Mouse (Mus musculus) neural tube, embryonic 13.5 days (tissue): ENCODE results near the gene Slc13a2. TPM values are rescaled to one million over a fixed set of nuclear protein-coding genes. Genes with fewer than 3 reads are reported as not detected.
A peak's percentile ranks its signal among the peaks of the same experiment; 100 is the strongest.

Experiments
- ATAC-seq: fragments of 200-750 bp; cut with Nextera tagmentation; 2 replicates; pipeline ENCODE4 v1.8.0; 2017; ENCODE audit warnings: low read depth, mild to moderate bottlenecking, moderate TSS enrichment, moderate library complexity
- H3K27ac ChIP-seq: fragments of 300-500 bp; sonication (generic); replicated peaks from 2 replicates; pipeline ENCODE4 v1.5.1; 2015; ENCODE audit warnings: moderate library complexity, mild to moderate bottlenecking, inconsistent platforms
- H3K27me3 ChIP-seq: fragments of 300-500 bp; sonication (generic); 2 replicates; pipeline ENCODE4 v1.6.1; 2015; ENCODE audit warnings: mild to moderate bottlenecking, inconsistent platforms
- H3K36me3 ChIP-seq: fragments of 300-500 bp; sonication (generic); 2 replicates; pipeline ENCODE4 v1.6.1; 2015; ENCODE audit warnings: mild to moderate bottlenecking, inconsistent platforms
- H3K4me1 ChIP-seq: fragments of 300-500 bp; sonication (generic); replicated peaks from 2 replicates; pipeline ENCODE4 v1.6.1; 2015; ENCODE audit warnings: inconsistent platforms
- H3K4me2 ChIP-seq: fragments of 300-500 bp; sonication (generic); 2 replicates; pipeline ENCODE4 v1.6.1; 2015; ENCODE audit warnings: inconsistent platforms, mild to moderate bottlenecking, moderate library complexity
- H3K4me3 ChIP-seq: fragments of 300-500 bp; sonication (generic); 2 replicates; pipeline ENCODE4 v1.5.1; 2015; ENCODE audit warnings: mild to moderate bottlenecking, inconsistent platforms
- H3K9ac ChIP-seq: fragments of 300-500 bp; sonication (generic); 2 replicates; pipeline ENCODE4 v1.6.1; 2015; ENCODE audit warnings: moderate library complexity, mild to moderate bottlenecking, inconsistent platforms
- H3K9me3 ChIP-seq: fragments of 300-500 bp; sonication (generic); 2 replicates; pipeline ENCODE4 v1.6.1; 2016; ENCODE audit warnings: inconsistent platforms
- WGBS: fragments of 180-500 bp; shearing (Covaris S2); methylation state at CpG from one replicate; pipeline ENCODE4 v1.1.7; 2015; 5-methylcytosine and 5-hydroxymethylcytosine counted together
- polyA plus RNA-seq: library from polyadenylated mRNA; unstranded; fragments of >200 nt; fragmentation: Nextera tagmentation; extraction: Ambion mirVana; gene quantifications from 2 replicates; pipeline ENCODE4 v1.2.1, GENCODE M21; 2015

Slc13a2 gene
- polyA plus RNA-seq, 1 experiment from 2014 or later: not detected

DNA sequence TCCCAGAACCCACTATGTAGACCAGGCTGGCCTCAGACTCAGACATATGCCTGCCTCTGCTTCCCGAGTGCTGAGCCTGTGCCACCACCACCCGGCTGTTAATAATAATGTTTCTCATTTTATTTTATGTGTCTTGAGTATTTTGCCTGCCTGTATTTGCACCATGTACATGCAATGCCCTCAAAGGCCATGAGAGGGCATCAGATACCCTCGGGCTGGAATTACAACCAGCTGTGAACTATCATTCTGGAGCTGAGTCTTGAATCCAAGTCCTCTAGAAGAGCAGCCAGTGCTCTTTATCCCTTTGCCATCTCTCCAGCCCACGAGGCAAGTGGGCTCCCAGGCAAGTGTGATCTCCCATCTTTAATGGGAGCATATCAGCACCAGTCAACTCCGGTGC, 33.3 kb upstream of the Slc13a2 start:
- 52% methylated on average over 5 of the region's 5 CpGs for WGBS
- ATAC-seq: no peak
- Histone ChIP-seq H3K27ac (no peak overlapping the region), H3K4me3 (no peak overlapping the region), H3K9ac (no peak overlapping the region), H3K4me1 (no peaks in the 10 kb centered on the region), H3K27me3 (no peaks in the 10 kb centered on the region; the same call in 1 of the 2 replicates), H3K9me3 (no peaks in the 10 kb centered on the region), H3K4me2 (no peak overlapping the region), H3K36me3 (no peaks in the 10 kb centered on the region)

DNA sequence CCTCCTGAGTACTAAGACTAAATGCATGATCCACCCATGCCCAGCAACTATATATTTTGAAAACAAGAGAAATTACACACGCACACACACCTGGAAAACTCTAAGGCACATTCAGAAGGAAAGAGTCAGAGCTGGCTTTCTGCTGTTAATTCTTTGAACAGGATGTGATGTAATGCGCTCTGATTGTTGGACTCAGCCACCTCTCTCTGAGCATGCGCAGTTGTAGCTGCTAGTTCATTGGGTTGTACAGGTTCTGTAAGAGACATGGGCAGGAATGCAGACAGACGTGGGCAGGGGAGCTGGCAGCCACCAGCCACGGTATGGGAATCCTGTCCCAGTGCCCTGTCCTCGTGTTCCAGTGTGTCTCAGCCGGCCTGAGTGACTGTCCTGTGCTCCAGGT, 32.3 kb upstream of the Slc13a2 start:
- Histone ChIP-seq H3K9ac (no peak overlapping the region), H3K9me3 (no peaks in the 10 kb centered on the region), H3K4me1 (no peaks in the 10 kb centered on the region), H3K4me3 (no peak overlapping the region), H3K27ac (no peak overlapping the region), H3K4me2 (no peak overlapping the region), H3K27me3 (no peaks in the 10 kb centered on the region; the same call in 1 of the 2 replicates), H3K36me3 (no peaks in the 10 kb centered on the region)
- 73% methylated on average over 7 of the region's 7 CpGs for WGBS
- ATAC-seq: no peak

DNA sequence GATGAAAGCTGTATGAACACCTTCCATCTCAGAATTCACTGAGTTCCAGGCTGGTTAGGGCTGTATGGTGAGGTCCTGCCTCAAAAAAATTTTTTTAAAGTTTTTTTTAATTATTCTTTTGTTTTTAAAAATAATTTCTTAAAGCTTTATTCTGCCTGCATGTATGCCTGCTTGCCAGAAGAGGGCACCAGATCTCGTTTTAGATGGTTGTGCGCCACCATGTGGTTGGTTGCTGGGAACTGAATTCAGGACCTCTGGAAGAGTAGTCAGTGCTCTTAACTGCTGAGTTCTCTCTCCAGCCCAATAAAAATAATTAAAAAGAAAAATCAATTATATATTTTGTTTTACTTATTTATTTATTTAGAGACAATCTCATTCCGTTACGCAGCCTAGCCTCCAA, 31.7 kb upstream of the Slc13a2 start:
- no peaks in the 10 kb centered on the region for H3K4me1 ChIP-seq
- no peak overlapping the region for H3K9ac ChIP-seq
- ATAC-seq: no peak
- no peak overlapping the region for H3K4me2 ChIP-seq
- no peaks in the 10 kb centered on the region for H3K36me3 ChIP-seq
- no peak overlapping the region for H3K27ac ChIP-seq
- H3K9me3 ChIP-seq: no peaks in the 10 kb centered on the region
- 11% methylated on average over 4 of the region's 4 CpGs for WGBS
- H3K27me3 ChIP-seq: no peaks in the 10 kb centered on the region; the same call in 1 of the 2 replicates
- H3K4me3 ChIP-seq: no peak overlapping the region

DNA sequence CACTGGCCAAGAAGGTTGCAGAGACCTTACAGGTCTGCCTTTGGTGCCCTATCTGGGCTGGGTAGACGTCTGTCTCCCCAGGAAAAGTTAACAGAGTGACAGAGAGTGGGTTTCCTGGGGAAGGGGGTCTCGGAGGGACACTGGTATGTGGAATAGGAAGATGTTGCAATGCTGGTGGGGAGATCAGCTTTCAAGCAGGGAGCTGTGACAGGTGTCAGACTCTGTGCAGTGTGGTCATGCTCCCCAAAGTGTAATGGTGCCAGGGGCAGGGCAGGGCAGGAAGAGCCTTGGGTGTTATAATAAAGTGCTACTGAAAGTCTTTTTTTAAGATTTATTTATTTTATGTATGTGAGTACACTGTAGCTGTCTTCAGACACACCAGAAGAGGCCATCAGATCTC, 28.3 kb upstream of the Slc13a2 start:
- Histone ChIP-seq H3K4me2 (no peak overlapping the region), H3K27me3 (no peaks in the 10 kb centered on the region; the same call in 1 of the 2 replicates), H3K27ac (no peak overlapping the region), H3K4me3 (no peak overlapping the region), H3K9me3 (no peaks in the 10 kb centered on the region), H3K36me3 (no peaks in the 10 kb centered on the region), H3K9ac (no peak overlapping the region), H3K4me1 (no peaks in the 10 kb centered on the region)
- 64% methylated on average over 2 of the region's 2 CpGs for WGBS
- ATAC-seq: no peak

DNA sequence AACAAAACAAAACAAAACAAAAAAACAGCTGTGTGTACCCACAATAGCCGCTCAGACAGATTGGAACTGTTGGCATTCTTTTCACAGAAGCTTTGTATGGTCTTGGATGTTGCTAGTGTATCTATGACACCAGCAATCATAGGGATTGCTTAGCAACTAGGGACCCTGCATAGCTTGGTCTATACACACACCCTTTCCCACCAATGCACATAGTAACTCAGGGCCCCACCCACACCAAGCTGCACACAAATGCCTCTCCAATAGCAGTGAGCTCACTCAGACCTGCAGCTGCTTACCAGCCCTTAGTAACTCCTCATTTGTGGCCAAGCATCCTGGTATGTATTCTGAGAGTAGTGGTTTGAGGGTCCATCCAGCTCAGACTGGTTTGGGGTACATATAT, 26.2 kb upstream of the Slc13a2 start:
- Histone ChIP-seq H3K9ac (no peak overlapping the region), H3K27ac (no peak overlapping the region), H3K4me3 (no peak overlapping the region), H3K4me1 (no peaks in the 10 kb centered on the region), H3K36me3 (no peaks in the 10 kb centered on the region), H3K4me2 (no peak overlapping the region), H3K9me3 (no peaks in the 10 kb centered on the region), H3K27me3 (no peaks in the 10 kb centered on the region; the same call in 1 of the 2 replicates)
- WGBS: 83% methylated on average over 1 of the region's 1 CpGs
- no peak for ATAC-seq

DNA sequence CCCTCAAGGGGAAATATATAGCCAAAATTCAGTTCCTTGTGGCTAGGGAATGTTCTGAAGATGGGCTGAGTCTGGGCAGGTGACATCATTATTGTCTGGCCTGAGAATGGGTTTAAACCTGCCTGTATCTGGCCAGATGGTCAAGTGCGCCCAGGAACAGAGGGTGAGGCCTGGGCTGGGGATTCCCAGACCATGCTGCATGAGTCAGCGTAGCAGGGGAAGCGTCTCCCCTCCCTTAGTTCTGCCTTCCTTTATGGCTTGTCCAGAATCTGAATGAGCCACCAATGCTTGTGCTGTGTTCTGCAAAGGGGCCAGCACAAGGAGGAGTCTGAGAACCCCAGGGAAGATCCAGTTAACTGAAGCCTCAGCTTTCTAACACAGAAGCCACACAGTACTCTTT, 25.2 kb upstream of the Slc13a2 start:
- Histone ChIP-seq H3K9me3 (no peaks in the 10 kb centered on the region), H3K4me1 (no peaks in the 10 kb centered on the region), H3K27me3 (no peaks in the 10 kb centered on the region; the same call in 1 of the 2 replicates), H3K9ac (no peak overlapping the region), H3K36me3 (no peaks in the 10 kb centered on the region), H3K4me2 (no peak overlapping the region), H3K27ac (no peak overlapping the region), H3K4me3 (no peak overlapping the region)
- ATAC-seq: no peak
- 64% methylated on average over 3 of the region's 3 CpGs for WGBS

DNA sequence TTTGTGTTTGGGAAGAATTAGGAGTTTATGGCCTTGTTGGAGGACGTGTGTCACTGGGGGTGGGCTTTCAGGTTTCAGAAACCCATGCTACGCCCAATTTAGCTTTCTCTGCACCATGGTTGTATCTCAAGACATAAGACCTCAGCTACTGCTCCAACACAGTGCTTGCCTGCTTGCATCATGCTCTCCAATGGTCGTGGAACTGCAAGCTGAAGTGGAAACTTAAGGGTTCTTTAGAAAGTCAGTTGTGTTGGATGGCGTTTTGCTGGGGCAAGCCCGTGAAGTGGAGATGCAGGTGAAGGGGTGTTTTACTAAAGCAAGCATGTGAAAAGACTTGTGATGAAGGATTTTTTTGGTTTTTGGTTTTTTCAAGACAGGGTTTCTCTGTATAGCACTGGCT, 21.1 kb upstream of the Slc13a2 start:
- no peaks in the 10 kb centered on the region for H3K4me1 ChIP-seq
- H3K36me3 ChIP-seq: no peaks in the 10 kb centered on the region
- H3K27ac ChIP-seq: no peak overlapping the region
- no peak overlapping the region for H3K4me2 ChIP-seq
- 71% methylated on average over 5 of the region's 5 CpGs for WGBS
- H3K9me3 ChIP-seq: no peaks in the 10 kb centered on the region
- no peak overlapping the region for H3K9ac ChIP-seq
- H3K27me3 ChIP-seq: no peaks in the 10 kb centered on the region
- H3K4me3 ChIP-seq: no peak overlapping the region
- no peak for ATAC-seq

DNA sequence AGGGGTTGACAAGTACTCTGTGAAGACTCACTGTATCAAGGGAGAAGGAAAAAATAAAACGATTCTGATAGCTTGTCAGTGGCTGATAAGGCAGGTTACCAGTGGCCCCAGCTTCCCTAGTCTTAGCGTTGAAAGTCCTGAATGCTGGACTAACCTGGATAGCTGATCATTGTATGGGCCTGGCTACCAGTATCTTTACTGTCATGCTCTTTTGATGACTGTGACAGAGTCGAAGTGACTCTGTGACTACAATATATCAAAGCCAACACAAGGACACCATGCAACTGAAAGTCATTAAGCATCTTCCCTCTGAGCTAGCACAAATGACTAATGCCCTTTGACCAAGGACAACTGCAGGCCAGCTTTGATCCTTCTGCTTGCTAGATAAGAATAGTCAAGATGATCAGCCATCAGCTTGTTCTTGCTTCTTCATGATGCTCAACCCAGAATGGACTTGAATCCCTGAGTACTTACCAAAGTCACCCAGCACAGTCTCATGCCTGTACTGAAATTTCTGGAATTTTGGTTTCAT, 16.4 kb upstream of the Slc13a2 start:
- no peaks in the 10 kb centered on the region for H3K36me3 ChIP-seq
- no peak overlapping the region for H3K4me3 ChIP-seq
- H3K4me1 ChIP-seq: peaks cover 6% of the 10 kb centered on the region; the same call in 1 of the 2 replicates
- no peak overlapping the region for H3K4me2 ChIP-seq
- H3K9ac ChIP-seq: no peak overlapping the region
- ATAC-seq: no peak
- WGBS: 76% methylated on average over 3 of the region's 3 CpGs
- no peak overlapping the region for H3K27ac ChIP-seq
- H3K9me3 ChIP-seq: no peaks in the 10 kb centered on the region
- no peaks in the 10 kb centered on the region for H3K27me3 ChIP-seq

DNA sequence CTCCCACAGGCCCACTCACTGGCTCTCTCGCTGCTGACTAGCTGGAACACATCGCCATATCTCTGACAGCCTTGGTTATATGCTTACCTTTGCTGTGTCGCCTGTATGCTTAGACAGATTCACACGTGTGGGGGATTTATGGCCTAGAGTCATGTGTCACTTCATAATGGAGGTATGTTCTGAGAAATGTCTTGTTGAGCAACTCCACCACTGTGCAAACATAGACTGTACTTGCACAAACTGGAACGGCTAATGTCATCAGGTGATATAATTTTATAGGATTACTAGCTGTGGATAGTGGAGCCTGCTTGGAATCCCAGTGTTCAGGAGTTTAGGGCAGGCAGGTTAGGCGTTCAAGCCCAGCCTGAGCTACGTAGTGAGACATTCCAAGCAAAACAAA, 15.2 kb upstream of the Slc13a2 start:
- H3K4me1 ChIP-seq: peaks cover 6% of the 10 kb centered on the region; the same call in 1 of the 2 replicates
- H3K27me3 ChIP-seq: no peaks in the 10 kb centered on the region
- no peak overlapping the region for H3K4me3 ChIP-seq
- H3K4me2 ChIP-seq: no peak overlapping the region
- no peaks in the 10 kb centered on the region for H3K9me3 ChIP-seq
- no peaks in the 10 kb centered on the region for H3K36me3 ChIP-seq
- ATAC-seq: no peak
- WGBS: 90% methylated on average over 7 of the region's 7 CpGs
- no peak overlapping the region for H3K27ac ChIP-seq
- H3K9ac ChIP-seq: no peak overlapping the region

DNA sequence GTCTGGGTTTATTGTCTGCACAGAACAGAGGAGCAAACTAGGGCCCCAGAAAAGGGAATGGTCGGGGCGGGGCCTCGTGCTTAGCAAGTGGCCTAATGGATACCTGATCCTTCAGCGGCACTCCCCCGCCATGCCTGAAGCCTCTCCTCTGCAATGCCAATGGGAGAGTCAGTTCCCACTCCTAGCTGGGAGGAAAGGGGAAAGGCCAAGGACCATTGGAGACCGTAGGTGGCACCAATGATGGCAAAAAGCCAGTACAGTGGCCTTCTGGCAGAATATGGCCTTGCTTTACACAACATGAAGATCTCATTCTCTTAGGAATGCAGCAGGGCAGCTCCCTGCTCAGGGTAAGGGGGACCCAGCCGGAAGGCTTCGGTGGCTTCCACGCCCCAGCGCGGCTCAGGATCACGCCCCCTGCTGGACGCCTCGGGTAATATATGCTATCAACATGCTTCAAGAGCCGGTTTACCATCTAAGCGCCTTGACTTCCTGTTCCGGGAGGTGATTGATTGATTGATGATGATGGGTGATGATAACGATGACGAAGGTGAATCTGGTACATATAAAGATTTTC, 13.8 kb upstream of the Slc13a2 start:
- ATAC-seq: no peak
- H3K36me3 ChIP-seq: no peaks in the 10 kb centered on the region
- H3K27me3 ChIP-seq: no peaks in the 10 kb centered on the region
- H3K9me3 ChIP-seq: no peaks in the 10 kb centered on the region
- H3K4me3 ChIP-seq: no peak overlapping the region
- no peak overlapping the region for H3K9ac ChIP-seq
- H3K4me2 ChIP-seq: peak overlapping the region; percentile 11; the same call in 1 of the 2 replicates
- peaks cover 6% of the 10 kb centered on the region; the same call in 1 of the 2 replicates for H3K4me1 ChIP-seq
- H3K27ac ChIP-seq: no peak overlapping the region
- WGBS: 5% methylated on average over 19 of the region's 19 CpGs

DNA sequence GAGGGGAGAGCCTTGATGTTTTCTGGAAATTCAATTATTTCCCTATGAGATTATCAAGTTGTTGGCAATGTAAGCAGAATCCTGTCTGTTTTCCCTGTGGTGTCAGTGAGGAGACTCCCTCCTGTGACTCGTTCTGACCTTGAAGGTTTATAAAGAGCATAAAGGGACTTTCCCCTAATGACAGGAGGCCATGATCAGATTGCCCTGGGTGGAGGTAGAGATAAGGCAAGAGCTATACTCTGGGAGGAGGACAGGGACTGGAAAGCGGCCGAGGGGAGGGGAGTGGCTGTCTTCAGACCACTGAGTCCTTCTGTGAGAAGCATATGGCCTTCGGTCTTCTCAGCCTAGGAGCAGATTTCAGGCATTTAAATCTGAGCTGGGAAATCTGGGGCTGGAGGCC, 12.0 kb upstream of the Slc13a2 start:
- 81% methylated on average over 4 of the region's 4 CpGs for WGBS

DNA sequence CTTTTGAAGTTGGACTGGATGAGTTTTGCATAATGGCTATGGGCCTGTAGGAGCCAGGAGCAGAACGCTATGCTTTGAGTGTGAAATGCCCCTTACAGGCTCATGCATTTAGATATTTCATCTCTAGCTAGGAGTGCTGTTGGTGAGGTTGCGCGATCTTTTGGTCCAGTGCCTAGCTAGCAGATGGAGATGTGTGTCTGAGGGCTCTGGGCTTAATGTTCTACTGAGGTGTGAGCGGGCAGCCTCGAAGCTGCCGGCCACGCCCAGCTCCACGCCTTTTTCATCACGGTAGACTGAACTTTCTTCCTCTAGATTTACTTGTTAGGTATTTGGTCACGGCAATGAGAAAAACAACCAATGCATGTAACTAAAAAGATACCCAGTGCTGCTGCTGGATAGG, 9.2 kb upstream of the Slc13a2 start:
- WGBS: 89% methylated on average over 10 of the region's 10 CpGs

More for the DNA sequence above, 12.0 kb upstream of the Slc13a2 start:
- H3K27ac ChIP-seq: no peak overlapping the region
- H3K4me2 ChIP-seq: no peak overlapping the region
- no peak overlapping the region for H3K9ac ChIP-seq
- ATAC-seq: no peak
- no peaks in the 10 kb centered on the region for H3K9me3 ChIP-seq
- H3K36me3 ChIP-seq: no peaks in the 10 kb centered on the region
- peaks cover 6% of the 10 kb centered on the region; the same call in 1 of the 2 replicates for H3K4me1 ChIP-seq
- H3K4me3 ChIP-seq: no peak overlapping the region
- H3K27me3 ChIP-seq: no peaks in the 10 kb centered on the region

More for the DNA sequence above, 9.2 kb upstream of the Slc13a2 start:
- no peak for ATAC-seq
- Histone ChIP-seq H3K27ac (no peak overlapping the region), H3K9me3 (no peaks in the 10 kb centered on the region), H3K36me3 (no peaks in the 10 kb centered on the region), H3K4me2 (no peak overlapping the region), H3K4me1 (peaks cover 5% of the 10 kb centered on the region; the same call in 1 of the 2 replicates), H3K9ac (no peak overlapping the region), H3K4me3 (no peak overlapping the region), H3K27me3 (no peaks in the 10 kb centered on the region)
